Mouse (Mus musculus): Measurements from ENCODE around the gene Klhl23. TPM values are rescaled to one million over a fixed set of nuclear protein-coding genes. Genes with fewer than 3 reads are reported as not detected.
"Not testable (repeated sequence)": the region's sequence is repeated elsewhere in the genome, so short reads cannot be mapped to it uniquely, and the experiment has no call there.

Gene Klhl23
- total RNA-seq (2015; ENCODE audit: low replicate concordance) (4.0 and 6.7 TPM in 2 replicates), total RNA-seq (2017; ENCODE audit: low replicate concordance) (1.6 and 12.1 TPM in 2 replicates)

- no peak for ATAC-seq (replicated peaks; ENCODE audit: low FRiP score, poor library complexity, severe bottlenecking)
These were observed at the start of gene Klhl23 for GRCm38 (mm10) chr2:69821711-69822110. Gene Klhl23 (plus strand): TSS chr2:69821944.

DNA sequence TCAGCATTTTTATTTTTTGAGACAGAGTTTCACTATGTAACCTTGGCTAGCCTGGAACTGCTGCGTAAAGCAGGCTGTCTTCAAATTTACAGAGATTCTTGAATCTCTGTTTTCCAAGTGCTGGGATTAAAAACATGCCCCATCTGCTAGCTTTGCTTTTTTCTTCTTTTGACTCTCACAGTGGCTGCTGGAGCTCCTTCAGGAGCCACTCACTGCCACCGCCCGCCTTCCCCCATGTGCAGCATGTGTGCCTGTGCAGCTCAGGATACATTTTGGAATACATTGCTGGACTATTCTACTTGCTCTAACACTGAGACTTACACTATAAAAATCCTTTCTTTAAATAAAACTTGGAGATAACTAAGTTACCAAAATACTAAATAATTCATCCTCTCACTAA, 48.4 kb upstream of the Klhl23 start:
- ATAC-seq (replicated peaks; ENCODE audit: low FRiP score, poor library complexity, severe bottlenecking): no peak

- ATAC-seq (replicated peaks; ENCODE audit: low FRiP score, poor library complexity, severe bottlenecking): peak; percentile 63
These were observed 43.5 kb upstream of the Klhl23 start for GRCm38 (mm10) chr2:69777985-69778835.

GRCm38 (mm10) chr2:69778836-69779177, 42.9 kb upstream of the Klhl23 start:
- ATAC-seq (replicated peaks; ENCODE audit: low FRiP score, poor library complexity, severe bottlenecking): peak; percentile 77

DNA sequence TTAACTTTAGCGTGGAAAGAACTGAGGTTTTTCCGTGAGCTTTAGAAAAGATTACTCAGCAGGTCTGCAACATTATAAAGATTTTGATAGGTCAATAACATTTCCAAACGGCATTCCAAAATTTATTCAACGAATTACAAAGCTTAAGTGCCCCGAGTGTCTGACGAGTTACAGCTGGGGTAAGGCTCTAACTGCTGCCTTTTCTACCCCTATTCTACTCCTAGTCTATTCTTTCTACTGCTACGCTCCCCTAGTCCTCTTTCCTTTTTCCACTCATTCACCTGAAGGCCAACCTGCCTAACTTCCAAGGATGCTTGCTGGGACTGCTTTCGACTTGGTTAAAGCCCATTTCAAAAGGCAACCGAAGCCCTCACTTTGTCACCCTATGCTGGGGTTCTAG, 32.8 kb upstream of the Klhl23 start:
- no peak; the same call in 1 of the 2 replicates for ATAC-seq (replicated peaks; ENCODE audit: low FRiP score, poor library complexity, severe bottlenecking)

DNA sequence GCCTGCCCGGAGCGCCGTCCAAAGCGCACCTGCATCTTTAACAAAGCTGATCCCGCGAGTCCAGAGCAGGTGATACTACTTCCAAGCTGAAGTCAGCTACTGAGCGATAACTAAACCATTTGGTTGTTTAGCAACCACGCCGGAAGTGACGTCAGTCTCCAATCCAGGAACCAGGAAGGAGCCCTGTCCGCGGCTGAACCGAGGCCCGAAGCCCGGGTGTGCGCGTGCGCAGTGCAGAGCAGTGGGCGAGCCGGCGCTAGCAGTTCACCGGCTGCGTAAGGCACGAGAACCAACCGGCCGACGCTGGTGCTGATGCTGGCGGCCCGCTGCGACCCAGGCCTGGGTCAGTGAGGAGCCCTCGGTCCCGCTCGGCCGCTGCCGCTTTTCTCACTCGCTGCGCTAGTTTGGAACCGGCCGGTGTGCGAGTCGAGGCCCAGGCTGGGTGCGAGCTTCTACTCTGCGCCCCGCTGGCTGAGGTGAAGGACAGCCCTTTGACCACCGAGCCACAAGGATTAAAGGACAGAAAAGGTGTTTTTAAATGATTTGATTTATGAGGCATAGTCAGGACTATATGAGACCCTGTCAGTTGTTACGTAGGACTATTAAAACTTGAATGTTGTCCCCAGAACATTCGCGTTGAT, 32.2 kb upstream of the Klhl23 start, which contains the start of the genes Ccdc173 and Phospho2:
Gene Ccdc173, minus strand, starts transcription at position 147 of the 641 bp plus-strand sequence.
Gene Phospho2, plus strand, starts transcription at position 195 of the 641 bp plus-strand sequence.
- ATAC-seq (replicated peaks; ENCODE audit: low FRiP score, poor library complexity, severe bottlenecking): peak; percentile 94

- peak; percentile 89 for ATAC-seq (replicated peaks; ENCODE audit: low FRiP score, poor library complexity, severe bottlenecking)
These were observed 31.5 kb upstream of the Klhl23 start for GRCm38 (mm10) chr2:69790285-69790684.

DNA sequence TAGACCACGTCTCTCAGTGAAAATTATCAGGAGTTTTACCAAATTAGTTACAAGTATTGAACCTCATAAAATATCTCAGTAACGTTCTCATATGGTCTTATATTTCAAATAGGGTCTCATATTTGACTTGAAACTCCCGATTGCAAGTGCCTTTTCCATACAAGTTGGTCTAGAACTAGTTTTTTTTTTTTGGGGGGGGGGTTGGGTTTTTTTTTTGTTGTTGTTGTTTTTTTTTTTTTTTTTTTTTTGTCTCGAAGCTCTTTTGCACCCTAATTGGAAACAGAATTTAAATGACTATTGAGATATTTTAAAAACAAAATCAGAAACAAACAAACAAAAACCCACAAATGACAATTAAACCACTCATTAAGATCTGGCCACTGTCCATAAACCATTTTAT, 31.0 kb upstream of the Klhl23 start:
- ATAC-seq (replicated peaks; ENCODE audit: low FRiP score, poor library complexity, severe bottlenecking): no peak

GRCm38 (mm10) chr2:69802911-69803312, 18.8 kb upstream of the Klhl23 start:
- peak; percentile 98 for ATAC-seq (replicated peaks; ENCODE audit: low FRiP score, poor library complexity, severe bottlenecking)

DNA sequence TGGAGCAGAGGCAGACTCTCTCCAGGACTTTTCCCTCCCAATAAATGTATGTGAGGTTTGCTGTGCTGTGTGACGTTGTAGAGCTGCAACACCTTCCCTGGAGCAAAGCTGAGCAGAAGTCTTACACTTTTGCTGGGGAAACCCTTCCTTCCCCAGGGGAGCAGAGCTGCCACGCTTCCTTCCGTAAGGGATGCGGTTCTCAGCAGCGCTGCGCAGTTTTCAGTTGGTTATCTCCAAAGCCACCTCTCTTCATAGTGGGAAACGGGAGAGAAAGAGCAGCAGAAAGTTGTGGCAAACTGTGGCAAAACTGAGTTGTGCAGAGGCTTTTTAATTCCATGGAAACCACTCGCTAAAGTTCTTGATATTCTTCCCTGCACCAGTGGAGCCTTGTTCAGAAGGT, 18.0 kb upstream of the Klhl23 start:
- ATAC-seq (replicated peaks; ENCODE audit: low FRiP score, poor library complexity, severe bottlenecking): no peak

GRCm38 (mm10) chr2:69804663-69805062, 17.1 kb upstream of the Klhl23 start:
- ATAC-seq (replicated peaks; ENCODE audit: low FRiP score, poor library complexity, severe bottlenecking): not testable (repeated sequence)

DNA sequence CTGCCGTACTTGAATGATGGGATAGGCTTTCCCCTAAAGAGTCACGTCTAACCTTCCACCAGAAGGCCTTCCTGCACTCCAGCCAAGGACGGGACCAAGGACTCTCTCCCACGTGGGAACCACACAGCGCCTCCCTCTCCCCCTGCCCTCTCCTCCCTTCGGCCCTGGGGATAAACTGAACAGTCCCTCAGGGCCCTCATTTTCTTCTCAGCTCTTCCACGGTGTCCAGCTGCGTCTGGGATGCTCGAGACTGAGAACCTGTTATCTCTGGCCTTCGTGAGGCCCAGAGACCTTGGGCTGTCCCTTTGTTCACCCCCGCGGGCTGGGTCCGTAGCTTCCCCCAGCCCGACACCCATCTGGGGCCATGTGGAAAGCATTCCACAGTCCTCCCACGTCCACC, 11.6 kb upstream of the Klhl23 start:
- ATAC-seq (replicated peaks; ENCODE audit: low FRiP score, poor library complexity, severe bottlenecking): no peak

GRCm38 (mm10) chr2:69811349-69811748, 10.4 kb upstream of the Klhl23 start:
- ATAC-seq (replicated peaks; ENCODE audit: low FRiP score, poor library complexity, severe bottlenecking): not testable (repeated sequence)

DNA sequence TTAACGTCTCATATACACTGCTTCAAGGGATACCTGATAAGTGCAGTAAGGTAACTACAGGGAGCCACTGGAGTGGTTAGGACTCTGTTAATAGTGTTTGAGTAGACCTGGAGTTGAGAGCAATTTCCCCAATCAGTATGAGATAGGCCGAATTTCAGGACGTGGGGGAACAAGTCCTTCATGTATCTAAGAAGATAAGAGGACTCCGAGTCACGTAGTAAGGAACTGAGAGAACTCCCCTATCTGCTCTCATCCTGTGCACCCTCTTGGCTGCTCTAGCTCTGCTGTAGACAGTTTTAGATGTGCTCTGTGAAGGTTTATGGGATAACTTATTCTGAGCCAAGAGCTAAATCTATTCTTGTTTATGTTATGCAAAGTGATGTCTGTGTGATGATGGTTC, 5.2 kb upstream of the Klhl23 start:
- peak; percentile 69 for ATAC-seq (replicated peaks; ENCODE audit: low FRiP score, poor library complexity, severe bottlenecking)

GRCm38 (mm10) chr2:69818350-69819085, 3.2 kb upstream of the Klhl23 start:
- no peak for ATAC-seq (replicated peaks; ENCODE audit: low FRiP score, poor library complexity, severe bottlenecking)

DNA sequence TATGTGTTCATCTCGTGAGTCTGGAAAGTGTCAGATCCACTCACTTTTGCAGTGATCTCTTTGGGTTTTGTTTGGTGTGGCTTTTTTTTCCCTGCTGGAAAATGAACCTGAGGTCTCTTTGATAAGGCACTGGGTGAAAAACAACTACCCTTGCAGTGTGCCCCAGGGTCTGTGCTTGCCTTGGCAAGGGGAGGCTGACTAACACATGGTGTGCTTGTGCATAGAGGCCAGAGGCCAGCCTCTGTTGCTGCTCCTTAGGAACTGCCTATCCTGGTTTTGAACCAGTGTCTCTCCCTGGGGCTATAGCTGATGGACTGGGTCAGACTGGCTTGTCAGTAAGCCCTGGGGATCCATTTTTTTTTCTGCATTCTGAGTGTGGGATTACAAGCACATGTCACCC, 1.5 kb upstream of the Klhl23 start:
- no peak for ATAC-seq (replicated peaks; ENCODE audit: low FRiP score, poor library complexity, severe bottlenecking)

DNA sequence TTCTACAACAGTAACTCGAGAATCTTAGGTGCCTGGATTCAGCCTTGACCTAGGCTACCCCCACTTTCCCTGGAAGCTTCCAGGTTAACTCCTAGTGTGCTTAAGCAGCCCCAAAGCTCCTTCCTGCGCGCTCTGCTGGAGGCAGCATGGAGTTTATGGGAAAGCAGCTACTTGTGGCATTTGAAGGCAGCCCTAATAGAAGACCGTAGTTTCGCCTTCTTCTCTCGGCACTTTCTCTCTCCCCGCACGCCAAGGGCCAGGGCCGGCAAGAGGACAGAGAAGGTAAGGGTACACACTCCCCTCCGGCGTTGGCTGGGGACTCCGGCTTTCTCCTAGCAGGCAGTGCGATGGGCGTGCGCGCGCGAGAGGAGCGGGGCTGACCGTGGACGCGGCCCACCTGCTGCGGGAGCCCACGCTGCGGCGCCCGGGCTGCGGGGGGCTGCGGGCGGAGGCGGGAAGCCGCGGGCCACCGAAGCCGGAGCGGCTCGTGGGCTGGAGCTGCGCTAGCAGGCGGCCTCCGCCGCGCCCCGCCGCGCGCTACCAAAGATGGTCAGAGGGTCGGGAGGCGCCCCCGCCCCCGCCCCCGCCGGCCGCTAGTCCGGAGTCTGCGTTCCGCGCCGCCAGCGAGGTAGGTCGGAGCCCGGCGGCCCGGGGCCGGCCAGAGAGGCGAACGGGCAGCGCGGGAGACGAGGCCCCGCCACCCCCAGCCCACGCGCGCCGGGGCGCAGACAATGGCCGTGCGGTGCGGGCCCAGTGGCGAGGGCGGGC, 801 bp downstream of the Klhl23 start:
- ATAC-seq (replicated peaks; ENCODE audit: low FRiP score, poor library complexity, severe bottlenecking): peak; percentile 58

DNA sequence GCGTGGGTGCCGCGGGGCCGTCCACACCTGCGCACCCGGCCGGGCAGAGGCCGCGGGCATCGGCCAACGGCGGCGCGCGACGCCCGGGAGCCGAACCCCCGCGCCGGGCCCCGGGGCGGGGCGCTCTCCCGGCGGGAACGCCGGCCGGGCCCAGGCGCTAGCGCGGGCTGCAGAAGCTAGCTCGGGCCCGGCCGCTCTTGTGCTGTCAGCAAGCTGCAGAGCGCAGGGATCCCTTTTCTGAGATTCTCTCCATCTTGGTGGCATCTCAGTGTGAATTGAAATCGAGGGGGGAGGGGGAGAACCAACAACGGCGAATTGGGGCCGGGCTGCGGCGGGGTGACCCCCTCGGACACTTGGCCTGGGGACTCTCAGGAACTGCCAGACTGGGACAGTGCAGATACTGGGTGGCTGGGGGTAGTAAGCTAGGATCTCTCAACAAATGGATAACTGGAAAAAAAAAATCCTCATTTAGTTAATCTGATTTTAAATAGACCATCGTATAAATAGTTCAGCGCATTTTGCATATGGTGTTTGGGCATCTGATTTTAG, 1.5 kb downstream of the Klhl23 start:
- ATAC-seq (replicated peaks; ENCODE audit: low FRiP score, poor library complexity, severe bottlenecking): peak; percentile 80

DNA sequence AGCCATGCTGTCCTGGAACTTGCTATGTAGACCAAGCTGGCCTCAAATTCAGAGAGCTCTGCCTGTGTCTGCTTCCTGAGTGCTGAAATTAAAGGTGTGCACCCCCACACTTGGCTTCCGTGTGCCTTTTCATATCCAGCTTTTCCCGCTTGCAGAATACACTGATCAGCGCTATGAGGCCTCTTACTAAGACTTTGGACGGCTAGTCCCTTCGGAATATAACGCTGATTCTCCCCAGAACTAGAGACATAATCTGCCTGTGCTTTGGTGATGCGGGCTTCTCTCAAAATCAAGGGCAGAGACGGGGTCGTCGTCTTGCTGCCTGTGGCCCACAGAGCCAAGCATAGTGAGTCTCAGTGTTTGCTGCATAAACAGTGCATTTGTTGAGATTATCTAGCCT, 4.2 kb downstream of the Klhl23 start:
- ATAC-seq (replicated peaks; ENCODE audit: low FRiP score, poor library complexity, severe bottlenecking): no peak
